Mouse (Mus musculus): ENCODE data around the gene Fbxl20.
A peak's percentile ranks its signal among the peaks of the same experiment; 100 is the strongest.

Fbxl20 gene

DNA sequence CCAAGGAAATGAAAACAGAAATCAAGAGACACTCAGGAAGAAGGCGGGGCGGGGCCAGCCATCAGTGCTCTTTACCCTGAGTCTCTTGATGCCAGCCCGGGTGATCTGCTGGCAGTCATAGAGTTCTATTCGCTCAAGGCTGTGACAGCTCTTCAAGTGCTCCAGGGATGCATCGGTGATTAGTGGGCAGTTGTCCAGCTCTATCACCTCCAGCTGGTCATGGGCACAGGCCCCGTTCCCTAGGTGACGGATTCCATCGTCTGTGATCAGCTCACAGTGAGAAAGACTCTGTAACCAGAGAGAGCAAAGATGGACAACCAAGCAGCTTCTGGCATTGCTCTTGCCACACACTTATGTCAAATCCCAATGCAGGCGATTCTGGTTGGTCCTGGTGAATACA is 59.6 kb downstream of the Fbxl20 start:
- DNase-seq (ENCODE audit: low spot score in 2 of 2) = no peak

- no peak for DNase-seq (ENCODE audit: low spot score in 2 of 2)
These were observed 62.0 kb downstream of the Fbxl20 start for GRCm38 (mm10) chr11:98088224-98088623.

DNA sequence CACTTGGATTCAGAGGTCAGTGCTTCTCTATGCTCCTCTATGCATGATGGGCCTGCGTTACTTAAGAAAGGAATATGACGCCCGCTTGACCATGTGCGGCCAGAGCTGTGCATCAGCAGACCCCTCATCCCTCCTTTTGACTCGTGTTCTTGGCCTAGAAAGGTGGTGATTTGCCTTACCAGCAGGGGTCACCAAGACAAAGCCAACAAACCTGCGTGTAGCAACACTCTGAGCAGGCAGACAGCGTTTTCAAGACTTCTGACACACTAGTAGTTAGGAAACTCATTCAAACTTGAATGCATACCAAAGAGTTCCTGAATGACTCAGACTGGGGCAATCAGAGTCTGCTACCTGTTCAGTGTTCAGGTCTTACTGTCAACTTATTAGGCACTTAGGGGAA is 63.6 kb downstream of the Fbxl20 start:
- no peak for DNase-seq (ENCODE audit: low spot score in 2 of 2)

- DNase-seq (ENCODE audit: low spot score in 2 of 2) = no peak
These were observed 64.1 kb downstream of the Fbxl20 start for GRCm38 (mm10) chr11:98086141-98086540.

GRCm38 (mm10) chr11:98082745-98083144 is 67.5 kb downstream of the Fbxl20 start:
- DNase-seq (ENCODE audit: low spot score in 2 of 2) = no peak

GRCm38 (mm10) chr11:98080450-98080849 is 69.8 kb downstream of the Fbxl20 start:
- DNase-seq (ENCODE audit: low spot score in 2 of 2) = no peak

- DNase-seq (ENCODE audit: low spot score in 2 of 2) = no peak
These were observed 73.1 kb downstream of the Fbxl20 start for GRCm38 (mm10) chr11:98077086-98077485.

GRCm38 (mm10) chr11:98075195-98075808 is 74.9 kb downstream of the Fbxl20 start:
- peak; percentile 74 to 87 for DNase-seq (ENCODE audit: low spot score in 2 of 2)

DNA sequence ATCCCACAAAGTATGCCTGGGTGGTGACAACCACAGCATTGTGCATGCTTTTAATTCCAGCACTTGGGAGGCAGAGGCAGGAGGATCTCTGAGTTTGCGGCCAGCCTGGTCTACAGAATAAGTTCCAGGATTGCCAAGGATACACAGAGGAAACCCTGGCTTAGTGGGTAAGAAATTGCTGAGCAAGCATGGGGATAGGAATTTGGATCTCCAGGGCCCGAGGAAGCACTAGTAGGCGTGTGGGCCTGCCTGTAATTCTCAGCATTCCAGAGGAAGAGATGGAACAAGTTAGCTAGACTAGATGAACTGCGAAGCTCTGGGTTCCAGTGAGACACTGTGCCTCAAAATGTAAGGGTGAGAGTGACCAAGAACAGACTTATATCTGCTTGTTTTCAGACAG is 76.8 kb downstream of the Fbxl20 start:
- no peak for DNase-seq (ENCODE audit: low spot score in 2 of 2)

DNA sequence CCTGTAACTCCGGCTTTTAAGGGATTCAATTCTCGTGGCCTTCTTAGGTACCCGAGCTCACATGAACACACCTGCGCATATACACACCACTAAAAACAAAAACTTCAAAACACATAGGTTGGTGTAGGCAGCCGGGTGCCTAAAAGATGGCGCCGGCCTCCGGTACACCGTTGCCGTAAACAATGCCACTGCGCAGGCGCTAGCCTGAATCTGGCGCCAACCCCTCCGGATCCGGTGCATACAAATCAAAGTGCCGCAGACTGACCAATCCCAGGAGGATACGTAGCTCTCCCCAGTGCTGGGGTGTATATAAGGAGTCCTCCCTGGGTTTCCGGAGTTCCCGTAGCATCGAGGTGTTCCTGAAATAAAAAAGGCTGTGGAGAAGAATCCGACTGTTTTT is 82.9 kb downstream of the Fbxl20 start:
- DNase-seq (ENCODE audit: low spot score in 2 of 2) = no peak

GRCm38 (mm10) chr11:98066201-98066600 is 84.0 kb downstream of the Fbxl20 start:
- DNase-seq (ENCODE audit: low spot score in 2 of 2) = no peak

- no peak for DNase-seq (ENCODE audit: low spot score in 2 of 2)
These were observed 88.2 kb downstream of the Fbxl20 start for GRCm38 (mm10) chr11:98061904-98062562.

DNA sequence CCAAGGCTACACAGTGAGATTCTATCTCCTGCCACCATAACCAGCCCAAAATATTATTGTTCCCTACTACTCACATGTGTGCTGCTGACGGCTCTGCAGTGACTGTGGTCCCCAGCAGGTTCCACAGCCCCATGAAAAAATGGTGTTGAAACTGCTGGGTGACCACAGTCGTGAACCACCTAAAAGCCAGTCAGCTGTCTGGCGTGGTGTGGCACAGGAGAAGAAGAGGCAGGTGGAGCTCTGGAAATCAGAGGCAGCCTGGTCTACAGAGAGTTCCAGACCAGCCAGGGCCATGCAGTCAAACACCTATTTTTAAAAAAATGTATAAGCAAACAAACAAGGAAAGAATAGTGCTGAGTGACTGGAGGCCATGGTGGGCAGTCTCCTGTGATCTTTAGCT is 88.8 kb downstream of the Fbxl20 start:
- DNase-seq (ENCODE audit: low spot score in 2 of 2) = no peak

GRCm38 (mm10) chr11:98060104-98060692 is 90.0 kb downstream of the Fbxl20 start:
- no peak for DNase-seq (ENCODE audit: low spot score in 2 of 2)

- no peak for DNase-seq (ENCODE audit: low spot score in 2 of 2)
These were observed 90.5 kb downstream of the Fbxl20 start for GRCm38 (mm10) chr11:98059662-98060061.

DNA sequence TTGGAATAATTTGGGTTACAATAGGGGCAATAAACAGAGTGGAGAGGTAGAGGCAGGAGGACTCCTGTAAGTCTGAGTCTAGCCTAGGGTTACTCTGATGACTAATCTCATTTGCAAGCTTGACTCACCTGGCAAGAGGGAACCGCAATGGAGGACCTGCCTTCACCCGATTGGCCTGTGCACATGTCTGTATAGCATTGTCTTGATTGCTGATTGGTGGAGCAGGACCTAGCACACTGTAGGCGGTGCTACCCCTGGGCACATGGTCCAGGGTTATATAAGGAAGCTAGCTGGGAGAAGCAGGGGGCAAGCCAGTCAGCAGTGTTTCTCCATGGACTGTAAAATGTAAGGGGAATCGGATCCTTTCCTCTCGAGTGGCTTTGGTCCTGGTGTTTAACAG is 92.2 kb downstream of the Fbxl20 start:
- no peak for DNase-seq (ENCODE audit: low spot score in 2 of 2)

DNA sequence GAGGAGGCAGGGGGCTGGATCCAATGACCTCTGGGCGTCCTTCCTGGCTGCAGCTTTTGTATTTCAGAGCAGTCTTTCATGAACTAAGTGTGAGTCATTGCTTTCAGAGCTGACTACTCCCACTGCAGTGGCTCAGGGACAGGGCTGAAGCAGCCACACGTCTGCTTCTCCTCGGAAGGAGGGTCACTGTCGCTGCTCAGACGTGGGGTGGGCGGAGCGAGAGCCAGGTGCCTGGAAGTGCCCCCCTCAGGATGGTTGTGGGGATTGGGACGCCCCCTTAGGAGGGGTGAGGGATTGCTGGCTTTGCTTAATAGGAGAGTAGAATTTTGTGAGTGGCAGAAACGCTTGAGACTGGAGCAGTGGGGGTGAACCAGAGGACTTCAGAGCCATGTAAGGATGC is 92.7 kb downstream of the Fbxl20 start:
- DNase-seq (ENCODE audit: low spot score in 2 of 2) = no peak

DNA sequence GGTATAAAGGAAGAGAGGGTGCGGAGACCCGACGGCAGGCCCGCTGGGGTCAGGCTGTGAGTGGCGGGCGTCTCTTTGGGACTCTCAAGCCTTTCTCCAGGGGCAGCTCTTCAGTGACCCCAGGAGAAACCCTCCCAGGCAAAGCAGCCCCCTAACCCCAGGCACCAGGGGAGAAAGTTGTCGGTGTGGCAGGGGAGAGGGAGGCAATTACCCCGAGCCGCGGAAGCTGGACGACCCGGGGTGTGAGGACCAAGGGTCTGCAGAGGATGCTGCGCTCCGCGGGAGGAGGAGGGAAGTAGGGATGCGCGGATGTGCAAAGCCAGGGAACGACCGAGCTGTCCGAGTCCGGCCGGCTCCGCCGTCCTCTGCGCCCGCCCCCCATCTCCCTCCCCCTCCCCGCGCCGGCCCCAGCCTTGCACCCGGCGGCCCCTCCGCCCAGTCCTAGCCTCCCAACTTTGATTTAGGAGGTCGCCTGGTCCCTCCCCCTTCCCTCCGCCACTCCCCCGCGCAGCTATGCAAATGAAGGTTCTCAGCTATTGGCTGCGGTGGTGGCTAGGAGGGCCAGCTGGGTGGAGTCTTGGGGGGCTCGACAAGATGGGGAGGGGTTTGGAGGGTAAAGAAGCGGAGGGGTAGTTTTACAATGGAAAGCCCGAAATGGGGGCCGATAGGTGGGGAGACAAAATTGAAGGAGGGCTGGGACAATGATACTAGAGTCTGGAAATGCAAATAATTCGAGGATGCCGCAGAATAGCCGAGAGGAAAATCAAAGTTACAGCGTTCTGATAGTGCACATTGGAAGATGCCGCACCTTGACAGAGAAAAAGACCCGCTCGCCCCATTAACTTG is 97.0 kb downstream of the Fbxl20 start, which contains the start of gene Stac2:
Gene Stac2, minus strand, starts transcription at position 474 of the 846 bp plus-strand sequence.
- peak in 1 of 2 experiments; percentile 63 for DNase-seq (ENCODE audit: low spot score in 2 of 2)

GRCm38 (mm10) chr11:98052129-98052988 is 97.8 kb downstream of the Fbxl20 start:
- no peak for DNase-seq (ENCODE audit: low spot score in 2 of 2)

- DNase-seq (ENCODE audit: low spot score in 2 of 2) = no peak
These were observed 98.5 kb downstream of the Fbxl20 start for GRCm38 (mm10) chr11:98051611-98052128.

DNA sequence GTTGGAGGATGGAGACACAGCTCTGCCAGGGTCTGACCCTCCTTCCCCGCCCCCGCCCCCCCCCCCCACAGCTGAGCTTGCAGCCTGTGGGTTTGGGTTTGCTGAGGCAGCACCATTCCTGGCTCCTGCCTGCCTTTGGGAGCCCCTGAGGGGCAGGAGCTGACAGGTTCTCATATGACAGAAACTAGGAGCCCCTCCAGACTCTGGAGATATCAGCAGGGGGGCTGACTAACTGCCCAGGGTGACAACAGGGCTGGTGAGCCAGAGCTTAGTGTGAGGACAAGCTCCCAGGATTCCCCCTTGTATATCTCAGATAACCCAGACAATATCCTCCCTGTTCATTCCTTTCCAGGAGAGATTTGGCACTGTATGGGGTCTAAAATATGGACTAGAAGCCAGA is 99.3 kb downstream of the Fbxl20 start:
- DNase-seq (ENCODE audit: low spot score in 2 of 2) = no peak

All from frontal cortex, postnatal 10 days (tissue).